In genomic region chr7:49598225-49598624, GRCm38 (mm10) we compare ENCODE assay signal across 26 mouse cellular contexts. TPM values are rescaled to one million over a fixed set of nuclear protein-coding genes. Genes with fewer than 3 reads are reported as not detected.
DNase-seq lines count a peak whose midpoint lies in the region; ATAC-seq and TF ChIP-seq lines count a peak whose summit lies in the region.
"Had no signal": no experiment of that assay in that cellular context is flagged by ENCODE, and none has a peak within 500 bp of the region (broad histone marks: within the 10 kb centered on the region; RNA-seq: fewer than 3 reads in every experiment).

No protein-coding gene starts in this region.

- 0 out of 2 replicates have a peak overlapping the region, but pooled peaks have one; percentile 3 for H3K27ac ChIP-seq in cerebellum, adult 2 months (ENCODE audit: insufficient read depth, low read length)
- peak overlapping the region; percentile 42; the same call in 1 of the 2 replicates for H3K27ac ChIP-seq in left cerebral cortex, adult 2 months
- H3K27ac ChIP-seq: embryonic facial prominence, embryonic 13.5 days; embryonic facial prominence, embryonic 15.5 days; forebrain, embryonic 10.5 days; forebrain, embryonic 12.5 days had no signal

- H3K4me3 ChIP-seq in cerebellum, adult 2 months (replicated peaks; ENCODE audit: insufficient read depth, low read depth, low read length), result no peak overlapping the region
- no peak overlapping the region for H3K4me3 ChIP-seq in left cerebral cortex, adult 2 months
- H3K4me3 ChIP-seq: embryonic facial prominence, embryonic 13.5 days; embryonic facial prominence, embryonic 15.5 days; erythroblast, embryonic 14.5 days; forebrain, embryonic 10.5 days; forebrain, embryonic 12.5 days had no signal

- TF ChIP-seq CTCF in cerebellum, adult 2 months (IDR thresholded peaks at IDR 0.05; ENCODE audit: borderline replicate concordance, insufficient read depth, low read depth, low read length), result no peak
- TF ChIP-seq CTCF in left cerebral cortex, adult 2 months (IDR thresholded peaks at IDR 0.05), result no peak

- H3K27me3 ChIP-seq in cerebellum, adult 2 months (ENCODE audit: control insufficient read depth, insufficient read depth, low read length), result no peaks in the 10 kb centered on the region
- H3K27me3 ChIP-seq: embryonic facial prominence, embryonic 13.5 days; embryonic facial prominence, embryonic 15.5 days; Patski had no signal

- peaks cover 21% of the 10 kb centered on the region for H3K4me1 ChIP-seq in cerebellum, adult 2 months (ENCODE audit: control insufficient read depth, insufficient read depth, low read length)
- H3K4me1 ChIP-seq: embryonic facial prominence, embryonic 15.5 days; forebrain, embryonic 10.5 days; forebrain, embryonic 12.5 days had no signal

- TF ChIP-seq POLR2A in cerebellum, adult 2 months (IDR thresholded peaks at IDR 0.05; ENCODE audit: borderline replicate concordance, insufficient read depth, low read length), result no peak

- intact Hi-C loops in left cerebral cortex, adult 2 months (cut with DNase I), result no loop called here
- intact Hi-C loops in left cerebral cortex, postnatal 14 days (cut with DNase I), result no loop called here

- ATAC-seq in cerebellum, adult (ENCODE audit: insufficient number of reproducible peaks, low FRiP score, low TSS enrichment), result no peak
- ATAC-seq: activated CD4-positive, CD25-positive, alpha-beta regulatory T cell, adult 4 months; CD4-positive, CD25-positive, alpha-beta regulatory T cell, adult 4 months; forebrain, embryonic 14.5 days; forebrain, embryonic 16.5 days; Patski had no signal

- peak in 1 of 2 experiments; percentile 21 for DNase-seq in cerebellum, adult 2 months
- no peak for DNase-seq in cerebellum, adult 8-10 months
- DNase-seq in cerebellum, postnatal 14 days, result peak; percentile 43 to 56
- DNase-seq in left cerebral cortex, adult 2 months (ENCODE audit: extremely low spot score in 1 of 2, low spot score in 2 of 2), result no peak
- DNase-seq in left cerebral cortex, postnatal 14 days (ENCODE audit: low spot score in 2 of 2), result no peak
- peak; percentile 43 for DNase-seq in brain, adult 2 months (ENCODE audit: low read depth, low spot score)
- DNase-seq: adrenal gland, adult 8-10 months; adrenal gland, postnatal 14 days; adrenal gland, postnatal 36 days; B cell, adult 2 months; embryo, embryonic 11 days had no signal

- WGBS in cerebellum, adult 2 months, result 29% methylated on average over 13 of the region's 13 CpGs

RNA-seq across cellular contexts. Expression of gene Dbx1, which starts 38.4 kb away (rescaled TPM):
- polyA plus RNA-seq in cerebellum, adult 2 months (2012; rRNA removed), result not detected in 2 replicates
- not detected for total RNA-seq in left cerebral cortex, adult 2 months (2021)
- total RNA-seq in left cerebral cortex, postnatal 14 days (2021), result not detected
- total RNA-seq: adrenal gland, adult 18-20 months; adrenal gland, adult 8-10 months; adrenal gland, postnatal 14 days; adrenal gland, postnatal 36 days; common myeloid progenitor, adult 5-6 weeks had no signal
- polyA plus RNA-seq: activated CD4-positive, CD25-positive, alpha-beta regulatory T cell, adult 4 months; CD4-positive, CD25-positive, alpha-beta regulatory T cell, adult 4 months; erythroblast, embryonic 14.5 days; frontal cortex, adult 2 months; G1E; Patski had no signal

Comparison
In these comparisons a context has a peak if more than half of its experiments do, and no peak if none do; other contexts are left out.
1. DNase-seq: peak in cerebellum, postnatal 14 days (2 of 2) and brain, adult 2 months (single experiment); none in cerebellum, adult 8-10 months (single experiment), left cerebral cortex, adult 2 months (0 of 2) and left cerebral cortex, postnatal 14 days (0 of 2).